Mouse (Mus musculus): ENCODE data around the gene Gm20671.
"Not testable (repeated sequence)": the region's sequence is repeated elsewhere in the genome, so short reads cannot be mapped to it uniquely, and the experiment has no call there.

Gm20671 gene

GRCm38 (mm10) chr5:32827009-32827408 is at the start of gene Gm20671:
Gene Gm20671, minus strand, starts transcription at chr5:32827109.
- DNase-seq (ENCODE audit: low spot score in 2 of 2) = no peak

GRCm38 (mm10) chr5:32872346-32872745 is 45.4 kb upstream of the Gm20671 start:
- no peak for DNase-seq (ENCODE audit: low spot score in 2 of 2)

GRCm38 (mm10) chr5:32869389-32870024 is 42.6 kb upstream of the Gm20671 start:
- DNase-seq (ENCODE audit: low spot score in 2 of 2) = no peak

- peak; percentile 55 to 78 for DNase-seq (ENCODE audit: low spot score in 2 of 2)
Measured at GRCm38 (mm10) chr5:32863253-32864228, 36.6 kb upstream of the Gm20671 start, which contains the start of gene Depdc5. Gene Depdc5, plus strand, starts transcription at chr5:32863701.

- no peak for DNase-seq (ENCODE audit: low spot score in 2 of 2)
Measured at GRCm38 (mm10) chr5:32862469-32863132, 35.7 kb upstream of the Gm20671 start.

- DNase-seq (ENCODE audit: low spot score in 2 of 2) = no peak
Measured at GRCm38 (mm10) chr5:32861082-32861481, 34.2 kb upstream of the Gm20671 start.

GRCm38 (mm10) chr5:32857781-32858220 is 30.9 kb upstream of the Gm20671 start:
- peak; percentile 10 to 25 for DNase-seq (ENCODE audit: low spot score in 2 of 2)

GRCm38 (mm10) chr5:32855274-32855673 is 28.4 kb upstream of the Gm20671 start:
- not testable (repeated sequence) for DNase-seq (ENCODE audit: low spot score in 2 of 2)

GRCm38 (mm10) chr5:32854818-32855217 is 27.9 kb upstream of the Gm20671 start:
- no peak for DNase-seq (ENCODE audit: low spot score in 2 of 2)

GRCm38 (mm10) chr5:32853731-32854507 is 27.0 kb upstream of the Gm20671 start, which contains the start of gene Prr14l:
Gene Prr14l, minus strand, starts transcription at chr5:32854256.
- DNase-seq (ENCODE audit: low spot score in 2 of 2) = peak; percentile 100

- no peak for DNase-seq (ENCODE audit: low spot score in 2 of 2)
Measured at GRCm38 (mm10) chr5:32852026-32852425, 25.1 kb upstream of the Gm20671 start.

- not testable (repeated sequence) for DNase-seq (ENCODE audit: low spot score in 2 of 2)
Measured at GRCm38 (mm10) chr5:32849580-32849979, 22.7 kb upstream of the Gm20671 start.

- no peak for DNase-seq (ENCODE audit: low spot score in 2 of 2)
Measured at GRCm38 (mm10) chr5:32849178-32849577, 22.3 kb upstream of the Gm20671 start.

- no peak for DNase-seq (ENCODE audit: low spot score in 2 of 2)
Measured at GRCm38 (mm10) chr5:32840029-32840428, 13.1 kb upstream of the Gm20671 start.

GRCm38 (mm10) chr5:32836976-32837375 is 10.1 kb upstream of the Gm20671 start:
- DNase-seq (ENCODE audit: low spot score in 2 of 2) = no peak

- DNase-seq (ENCODE audit: low spot score in 2 of 2) = no peak
Measured at GRCm38 (mm10) chr5:32834497-32834896, 7.6 kb upstream of the Gm20671 start.

- DNase-seq (ENCODE audit: low spot score in 2 of 2) = no peak
Measured at GRCm38 (mm10) chr5:32830054-32830453, 3.1 kb upstream of the Gm20671 start.

GRCm38 (mm10) chr5:32828766-32829165 is 1.9 kb upstream of the Gm20671 start:
- DNase-seq (ENCODE audit: low spot score in 2 of 2) = not testable (repeated sequence)

- DNase-seq (ENCODE audit: low spot score in 2 of 2) = no peak
Measured at GRCm38 (mm10) chr5:32820471-32820870, 6.4 kb downstream of the Gm20671 start.

- no peak for DNase-seq (ENCODE audit: low spot score in 2 of 2)
Measured at GRCm38 (mm10) chr5:32815396-32815795, 11.5 kb downstream of the Gm20671 start.

GRCm38 (mm10) chr5:32786454-32786853 is 40.5 kb downstream of the Gm20671 start:
- DNase-seq (ENCODE audit: low spot score in 2 of 2) = not testable (repeated sequence)
